Mouse (Mus musculus) small intestine, adult 2 months (tissue): ENCODE data around the gene Gm20671. TPM values are rescaled to one million over a fixed set of nuclear protein-coding genes. Genes with fewer than 3 reads are reported as not detected.

ENCODE experiments used
- H3K27ac ChIP-seq: fragments of 200-500 bp; 2 replicates; pipeline ENCODE4 v1.5.1; 2012; ENCODE audit warnings: low read depth, low read length, control low read depth, inconsistent platforms; ENCODE audit not compliant: insufficient read depth
- H3K27me3 ChIP-seq: fragments of 200-500 bp; 2 replicates; pipeline ENCODE4 v1.6.1; 2012; ENCODE audit warnings: mild to moderate bottlenecking, moderate library complexity, low read length, inconsistent platforms; ENCODE audit not compliant: control insufficient read depth, insufficient read depth
- H3K36me3 ChIP-seq: fragments of 200-500 bp; 2 replicates; pipeline ENCODE4 v1.6.1; 2012; ENCODE audit warnings: mild to moderate bottlenecking, low read length, control low read depth, inconsistent platforms; ENCODE audit not compliant: control insufficient read depth, insufficient read depth
- H3K4me1 ChIP-seq: fragments of 200-500 bp; 2 replicates; pipeline ENCODE4 v1.6.1; 2012; ENCODE audit warnings: low read length, inconsistent platforms, mixed read lengths; ENCODE audit not compliant: control insufficient read depth, insufficient read depth, insufficient read length
- H3K4me3 ChIP-seq: fragments of 200-500 bp; 2 replicates; pipeline ENCODE4 v1.5.1; 2012; ENCODE audit warnings: low read depth, mild to moderate bottlenecking, control low read depth, inconsistent platforms, low read length, moderate library complexity
- CTCF ChIP-seq: fragments of 200-500 bp; IDR thresholded peaks from 2 replicates; pipeline ENCODE4 v1.5.1; 2012; ENCODE audit warnings: low read depth, mild to moderate bottlenecking, control low read depth, inconsistent platforms, low read length, moderate library complexity, mixed read lengths; ENCODE audit not compliant: insufficient replicate concordance, insufficient read length; ENCODE audit errors: extremely low read depth
- POLR2A ChIP-seq: fragments of 200-500 bp; IDR thresholded peaks from 2 replicates; pipeline ENCODE4 v1.6.1; 2012; ENCODE audit warnings: low read depth, mild to moderate bottlenecking, control low read depth, inconsistent platforms, low read length, moderate library complexity
- WGBS: fragments of 180-500 bp; shearing (Covaris S2); methylation state at CpG from one replicate; pipeline ENCODE4 v1.1.7; 2018; 5-methylcytosine and 5-hydroxymethylcytosine counted together
- polyA plus RNA-seq: library from polyadenylated mRNA; depleted of rRNA; stranded (reverse); fragments of >200 nt; gene quantifications from 2 replicates; pipeline ENCODE4 v1.2.3, GENCODE M21; 2012; rRNA removed

Gm20671 gene
- polyA plus RNA-seq, 1 experiment: 17.1 TPM

DNA sequence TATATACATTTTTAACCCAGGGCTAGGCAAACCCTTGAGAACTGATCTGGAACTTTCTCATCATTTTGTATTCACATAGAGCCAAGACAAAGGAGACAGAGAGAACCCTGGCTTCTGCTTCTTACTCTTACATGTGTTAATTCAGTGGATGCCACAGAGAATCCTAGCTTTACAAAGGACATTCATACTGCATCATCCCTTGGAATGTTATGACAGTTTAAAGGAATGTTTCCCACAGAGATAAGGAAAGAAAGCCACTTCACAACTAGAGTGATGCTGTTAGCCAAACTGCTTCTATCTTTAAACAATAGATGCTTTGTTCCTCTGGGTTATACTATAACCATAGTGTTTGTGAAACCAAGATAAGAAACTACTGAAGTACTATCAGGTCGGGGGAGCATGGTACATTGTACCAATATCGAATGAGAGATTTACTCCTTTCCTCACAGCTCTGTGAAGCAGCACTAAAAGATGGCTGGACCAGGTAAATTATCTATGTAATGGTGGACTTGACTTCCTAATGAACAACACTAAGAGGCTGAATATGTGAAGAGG lies 120.6 kb downstream of the Gm20671 start:
- Histone ChIP-seq H3K27ac (no peak overlapping the region), H3K36me3 (no peaks in the 10 kb centered on the region), H3K4me3 (no peak overlapping the region), H3K4me1 (peaks cover 6% of the 10 kb centered on the region; the same call in 1 of the 2 replicates), H3K27me3 (no peaks in the 10 kb centered on the region)
- TF ChIP-seq CTCF (no peak), POLR2A (no peak)
- 23% methylated on average over 2 of the region's 2 CpGs for WGBS

DNA sequence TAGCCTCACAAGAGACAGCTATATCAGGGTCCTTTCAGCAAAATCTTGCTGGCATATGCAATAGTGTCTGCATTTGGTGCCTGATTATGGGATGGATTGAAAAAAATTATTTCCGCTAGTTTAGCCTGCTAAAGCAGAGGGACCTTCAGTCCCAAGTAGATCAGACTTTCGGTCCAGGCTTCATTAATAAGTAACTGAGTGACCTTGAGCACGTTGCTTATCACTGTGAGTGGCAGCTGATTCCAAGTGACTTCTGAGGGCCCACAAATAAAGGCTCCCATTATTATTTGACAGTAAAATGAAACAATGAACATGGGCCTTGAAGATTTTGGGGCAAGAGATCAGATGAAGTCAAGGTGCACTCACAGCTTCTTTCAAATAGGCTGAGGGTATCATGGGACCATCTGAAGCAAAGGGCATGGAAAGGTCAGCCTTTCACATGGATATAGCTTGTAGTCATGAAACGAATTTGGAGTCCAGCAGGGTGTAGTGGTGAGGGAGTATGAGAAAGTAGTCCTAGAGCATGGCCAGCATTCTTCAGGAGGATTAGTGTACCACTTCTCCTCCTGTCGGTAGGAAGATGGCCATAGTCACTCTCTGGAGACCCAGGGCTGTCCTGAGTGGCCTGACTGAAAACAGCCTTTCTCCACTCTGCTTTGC lies 129.6 kb downstream of the Gm20671 start:
- Histone ChIP-seq H3K36me3 (no peaks in the 10 kb centered on the region), H3K4me3 (no peak overlapping the region), H3K4me1 (peaks cover 13% of the 10 kb centered on the region; the same call in 1 of the 2 replicates), H3K27me3 (no peaks in the 10 kb centered on the region), H3K27ac (peak overlapping the region; percentile 82)
- 22% methylated on average over 5 of the region's 5 CpGs for WGBS
- TF ChIP-seq POLR2A (no peak), CTCF (no peak)

DNA sequence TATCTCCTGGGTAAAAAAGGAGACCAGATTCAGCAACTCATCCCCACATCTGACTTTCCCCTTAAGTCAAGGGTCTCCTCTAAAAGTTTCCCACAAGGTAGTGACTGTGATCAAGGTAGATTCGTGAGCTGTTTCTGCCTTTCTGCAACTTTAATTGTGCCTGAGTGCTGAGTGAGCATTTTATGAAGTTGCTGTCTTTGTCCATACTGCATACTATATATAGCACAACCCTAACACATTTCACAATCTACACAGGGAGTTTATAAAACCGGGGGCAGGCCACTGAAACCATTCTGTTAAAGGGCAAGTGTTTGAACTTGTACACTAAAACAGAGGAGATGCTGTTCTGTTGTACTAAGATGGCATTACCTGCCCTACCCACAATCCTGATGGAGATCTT lies 133.5 kb downstream of the Gm20671 start:
- WGBS: 48% methylated on average over 2 of the region's 2 CpGs
- H3K4me3 ChIP-seq: no peak overlapping the region
- H3K36me3 ChIP-seq: no peaks in the 10 kb centered on the region
- H3K27me3 ChIP-seq: no peaks in the 10 kb centered on the region
- TF ChIP-seq CTCF: no peak
- TF ChIP-seq POLR2A: no peak
- H3K27ac ChIP-seq: no peak overlapping the region
- H3K4me1 ChIP-seq: peaks cover 13% of the 10 kb centered on the region; the same call in 1 of the 2 replicates

Other genes with a start within 250 kb of the Gm20671 start
- gene Yes1, start 215.9 kb downstream of the Gm20671 start, polyA plus RNA-seq: 2.2 and 5.0 TPM in 2 replicates
- 62.1 and 222 TPM in 2 replicates for gene Pisd, start 41.5 kb downstream of the Gm20671 start, polyA plus RNA-seq
- 2.8 and 5.2 TPM in 2 replicates for gene Prr14l, start 27.1 kb upstream of the Gm20671 start, polyA plus RNA-seq
- gene Depdc5, start 36.6 kb upstream of the Gm20671 start, polyA plus RNA-seq: 3.8 and 7.5 TPM in 2 replicates
- gene Ywhah, start 191.7 kb upstream of the Gm20671 start, polyA plus RNA-seq: 105 and 188 TPM in 2 replicates